Mouse (Mus musculus) urinary bladder, postnatal 25 days (tissue): ENCODE measurements around the gene Tcf21.

Experiments used
- DNase-seq: peaks from one replicate; pipeline ENCODE4 v3.0.0; 2022; ENCODE audit warnings: low spot score

Tcf21 gene

DNA sequence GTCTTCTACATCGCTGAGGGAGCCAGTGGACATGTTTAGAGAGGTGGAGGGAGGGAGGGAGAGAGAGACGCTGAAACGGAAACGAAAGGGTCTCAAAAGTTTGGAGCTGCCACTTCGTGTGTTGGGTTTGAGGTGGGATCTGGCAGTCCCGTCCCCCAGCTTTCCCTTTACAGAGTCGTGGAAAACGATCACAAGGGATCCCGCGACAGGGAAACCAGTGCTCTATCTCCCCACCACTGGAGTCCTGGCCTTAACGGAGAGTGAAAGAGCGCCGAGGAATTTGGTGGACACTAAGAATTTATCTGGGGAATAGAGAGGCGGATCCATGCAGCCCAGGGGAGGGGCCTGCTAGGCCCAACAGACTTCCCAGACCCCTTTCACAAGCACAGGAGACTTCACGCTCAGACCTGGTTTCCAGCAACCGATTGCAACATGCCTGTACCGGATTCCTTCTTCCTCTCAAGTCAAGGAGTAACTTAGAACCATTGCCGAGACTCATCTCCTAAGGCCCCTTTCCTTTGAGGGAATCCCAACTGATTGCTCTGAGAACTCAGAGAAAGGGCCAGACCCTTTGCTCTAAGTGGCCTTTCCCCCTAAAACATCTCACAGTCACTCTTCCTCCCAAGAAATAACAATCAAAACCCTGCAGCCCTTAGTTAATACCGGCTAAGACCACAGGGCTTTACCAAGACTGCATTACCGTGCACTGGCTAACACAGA is at the start of gene Tcf21:
Gene Tcf21 (minus strand): TSS at position 304 of the 720 bp plus-strand sequence.
- peak; percentile 46 for DNase-seq

DNA sequence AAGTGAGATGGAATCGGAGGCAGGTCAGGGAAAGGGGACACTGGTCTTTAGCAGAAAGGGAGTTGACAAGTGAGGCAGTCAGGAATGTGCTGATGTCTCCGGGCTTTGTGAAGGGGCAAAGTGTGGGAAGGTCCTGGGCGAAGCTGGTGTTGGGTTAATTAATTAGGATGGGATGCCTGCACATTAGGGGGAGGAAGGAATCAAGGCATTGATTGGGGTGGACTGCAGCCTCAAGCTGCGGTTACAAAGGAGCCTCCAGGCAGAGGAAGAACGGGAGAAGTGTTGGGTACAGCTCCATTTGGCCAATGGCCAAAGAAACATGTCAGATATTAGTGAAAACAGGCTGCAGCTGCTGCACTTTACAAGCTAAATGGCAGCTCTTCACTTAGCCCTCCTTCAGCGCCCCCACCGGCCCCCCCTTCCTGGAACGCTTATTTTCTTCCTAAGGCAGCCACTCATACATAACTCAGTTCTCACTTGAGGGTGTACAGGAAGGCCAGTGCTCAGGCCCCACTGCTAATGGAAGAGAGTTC is 48.5 kb upstream of the Tcf21 start:
- DNase-seq = no peak

DNA sequence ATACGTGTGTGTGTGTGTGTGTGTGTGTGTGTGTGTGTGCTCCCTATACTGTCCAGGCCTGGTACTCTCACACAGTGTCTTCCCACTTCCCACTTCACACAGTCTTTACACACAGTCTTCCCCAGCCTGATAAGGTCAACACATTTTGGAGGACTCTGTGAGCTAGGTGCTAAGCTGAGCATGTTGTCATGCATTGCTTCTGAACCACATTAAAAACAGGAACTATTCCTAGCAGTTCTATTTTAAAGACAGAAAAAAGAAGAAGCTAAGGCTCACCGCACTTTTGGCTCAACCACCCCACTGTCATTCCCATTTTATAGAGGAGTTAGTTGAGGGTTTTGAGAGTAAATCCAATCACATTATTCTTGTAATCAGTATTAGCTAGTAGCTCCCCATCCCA is 47.2 kb upstream of the Tcf21 start:
- DNase-seq = no peak

DNA sequence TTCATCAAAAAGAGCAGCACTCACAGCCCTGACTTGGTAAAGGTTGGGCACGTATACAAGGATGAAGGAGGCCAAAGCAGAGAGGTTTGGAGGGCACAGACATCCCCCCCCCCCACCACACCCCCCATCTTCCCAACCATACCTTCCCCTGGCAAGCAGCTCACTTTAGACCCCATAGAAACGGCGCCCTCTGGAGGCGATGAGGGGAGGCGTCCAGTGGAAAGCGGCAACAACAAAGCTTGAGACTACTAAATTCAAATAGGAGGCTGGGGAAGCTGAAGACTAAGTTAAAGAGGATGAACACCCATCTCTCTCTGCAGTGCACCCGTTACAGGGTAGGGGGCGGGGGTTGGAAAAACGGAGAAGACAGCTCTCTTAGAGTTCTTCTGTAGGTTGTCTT is 38.1 kb upstream of the Tcf21 start:
- no peak for DNase-seq

DNA sequence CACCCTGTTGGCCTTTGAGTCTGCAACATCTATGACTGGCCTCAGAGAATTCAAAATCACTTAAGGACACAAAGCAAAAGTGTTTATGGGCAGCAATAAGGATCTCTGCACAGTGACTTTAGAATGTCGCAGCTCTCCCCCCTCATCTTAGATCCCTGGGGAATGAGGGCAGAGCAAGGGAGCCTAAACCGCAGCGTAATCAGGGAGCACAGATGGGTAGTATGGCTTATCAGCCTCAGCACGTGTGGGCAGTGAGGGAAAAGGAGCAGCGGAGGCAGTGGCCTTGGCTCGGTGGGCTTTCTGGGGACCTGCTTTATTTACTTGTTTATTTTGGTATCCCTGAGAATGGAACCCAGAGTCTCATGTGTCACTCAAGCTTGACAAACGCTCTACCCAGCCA is 34.4 kb upstream of the Tcf21 start:
- no peak for DNase-seq

DNA sequence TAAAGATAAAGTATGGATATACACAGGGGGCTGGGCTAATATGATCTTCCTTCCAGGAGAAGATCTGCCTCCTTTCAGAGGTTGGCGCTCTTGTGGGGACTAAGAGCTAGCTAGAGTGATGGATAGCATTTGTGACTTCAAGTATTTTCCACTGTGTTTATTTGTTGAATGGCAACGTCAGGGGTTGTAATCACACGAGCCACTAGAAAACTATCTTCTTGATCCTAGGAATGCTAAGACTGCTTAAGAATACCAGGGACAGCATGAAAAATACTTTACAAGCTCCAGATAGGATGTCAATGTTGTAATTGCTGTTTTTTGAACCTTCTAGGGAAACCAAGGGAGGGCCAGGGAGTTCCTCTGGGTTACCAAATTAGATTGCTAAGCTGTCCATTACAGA is 25.4 kb upstream of the Tcf21 start:
- no peak for DNase-seq

DNA sequence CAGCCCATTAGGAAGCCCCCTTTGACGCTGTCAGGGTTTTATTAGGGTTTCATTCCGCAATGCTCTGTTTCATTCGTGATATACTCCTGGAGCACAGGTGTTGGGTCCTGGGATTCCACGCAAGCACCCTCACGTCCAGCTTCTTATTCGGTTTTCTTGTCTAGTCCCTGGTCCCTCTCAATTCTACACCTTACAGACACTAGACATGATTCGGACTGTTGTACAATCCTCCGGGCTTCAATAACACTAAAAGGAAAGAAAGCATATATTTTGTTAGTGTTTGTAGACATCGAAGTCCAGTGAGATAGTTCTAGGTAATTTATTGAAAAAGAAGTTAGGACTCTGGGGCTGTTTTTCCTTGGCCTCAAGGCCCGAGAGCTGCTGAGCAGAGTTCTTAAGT is 24.8 kb upstream of the Tcf21 start:
- DNase-seq = no peak

DNA sequence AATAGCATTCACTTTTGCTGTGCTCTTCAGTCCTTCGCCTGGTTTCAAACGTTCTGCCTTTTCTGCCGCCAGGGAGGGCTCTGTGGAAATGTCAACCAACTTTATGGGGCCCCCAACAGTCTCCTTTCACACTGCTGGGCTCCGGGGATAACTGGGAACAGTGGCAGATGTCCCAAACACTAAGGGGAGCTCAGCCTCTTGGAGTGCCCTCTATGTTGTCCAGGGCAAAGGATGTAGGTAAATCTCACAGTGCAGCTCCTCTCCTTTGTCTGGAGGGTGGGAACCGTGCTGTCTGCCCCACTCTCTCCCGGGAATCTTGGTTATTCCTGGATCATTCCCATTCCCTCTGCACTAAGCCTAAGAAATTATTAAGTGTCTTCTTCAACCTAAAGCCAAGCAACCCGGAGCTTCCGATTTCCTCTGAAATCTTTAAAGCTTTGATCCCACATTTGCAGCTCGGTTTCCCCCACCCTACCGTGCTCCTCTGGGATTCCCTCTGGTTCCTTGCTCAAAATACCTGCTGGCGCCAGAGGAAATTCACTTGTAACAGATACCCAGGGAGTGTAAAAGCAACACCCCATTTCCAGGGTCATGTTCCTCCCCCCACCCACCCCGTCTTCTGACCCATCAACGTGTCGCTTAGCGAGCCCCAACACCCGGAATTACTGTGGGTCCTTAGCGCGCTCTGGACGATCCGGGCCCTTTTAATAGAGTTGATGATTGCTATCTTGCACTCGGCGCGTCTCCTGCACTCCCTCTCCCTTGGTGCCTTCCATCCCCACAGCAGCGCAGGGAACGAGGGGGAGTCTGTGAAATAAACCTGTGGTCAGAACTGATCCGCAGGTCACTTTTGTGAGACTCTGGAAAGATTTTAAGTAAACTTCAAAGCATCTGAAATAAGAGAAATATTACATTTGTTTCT is 23.7 kb upstream of the Tcf21 start:
- no peak for DNase-seq

DNA sequence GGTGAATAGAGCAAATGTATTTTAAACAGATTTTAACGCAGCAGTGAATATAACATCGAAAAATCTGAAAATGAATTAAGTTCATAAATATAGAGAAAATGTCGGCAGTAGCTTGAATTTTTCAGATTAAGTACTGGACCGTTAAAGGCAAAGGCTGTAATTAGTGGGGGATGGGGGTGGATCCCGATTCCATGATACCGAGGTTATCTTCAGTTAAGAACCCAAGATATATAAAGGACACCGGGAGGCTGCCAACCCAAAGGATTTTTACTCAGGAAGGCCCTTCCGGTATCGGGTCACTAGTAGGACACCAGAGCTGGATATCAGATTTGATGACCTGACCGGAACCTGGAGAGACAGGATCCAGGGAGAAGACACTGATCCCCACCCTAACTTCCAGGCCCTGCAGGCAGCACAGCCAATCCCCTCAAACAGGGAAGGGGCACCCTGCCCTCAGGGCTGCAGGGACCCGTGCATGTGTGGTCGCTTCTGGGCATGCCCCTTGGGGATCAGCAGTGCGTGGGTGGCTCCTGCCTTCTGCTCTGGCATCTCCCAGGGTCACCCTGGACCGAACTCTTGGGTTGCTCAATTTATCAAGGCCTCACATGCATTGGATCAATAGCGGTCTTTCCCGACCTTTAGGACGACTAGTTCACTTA is 22.9 kb upstream of the Tcf21 start:
- DNase-seq = no peak

DNA sequence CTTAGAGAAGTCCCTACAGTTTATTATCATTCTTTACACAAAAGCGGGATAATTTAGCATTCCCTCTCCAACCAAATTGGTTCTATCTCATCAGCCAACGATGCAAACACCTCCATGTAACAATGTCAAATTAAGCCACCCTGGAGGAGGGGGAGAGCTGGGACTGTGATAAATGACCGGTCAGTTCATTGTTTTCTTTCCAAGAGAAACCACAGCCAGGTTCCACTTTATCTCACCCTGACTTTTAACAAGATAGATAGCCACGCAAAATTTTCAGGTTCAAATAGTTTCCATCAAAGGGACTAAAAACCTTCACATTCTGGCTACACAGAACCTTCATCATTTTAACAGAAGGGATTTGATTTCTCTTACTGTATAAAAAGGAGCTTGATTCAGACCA is 22.1 kb upstream of the Tcf21 start:
- no peak for DNase-seq

DNA sequence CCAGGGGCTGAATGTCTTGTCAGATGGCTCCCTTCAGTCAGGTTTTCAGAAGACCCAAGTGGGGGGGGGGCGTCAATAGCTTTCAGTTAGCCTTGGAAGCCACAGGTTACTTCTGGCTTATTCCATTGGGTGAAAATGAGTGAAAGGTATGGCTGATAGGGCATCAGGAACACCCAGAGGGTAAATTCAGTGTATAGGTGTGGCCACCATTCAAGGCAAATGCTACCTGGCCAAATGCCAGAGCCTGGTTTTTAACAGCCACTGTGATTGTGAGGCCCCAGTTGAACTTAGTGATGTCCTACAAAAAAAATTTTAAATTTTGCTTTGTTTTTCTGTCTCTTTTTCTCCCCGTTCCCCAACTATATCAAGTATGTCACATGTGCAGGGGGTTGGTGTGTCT is 6.3 kb upstream of the Tcf21 start:
- no peak for DNase-seq

DNA sequence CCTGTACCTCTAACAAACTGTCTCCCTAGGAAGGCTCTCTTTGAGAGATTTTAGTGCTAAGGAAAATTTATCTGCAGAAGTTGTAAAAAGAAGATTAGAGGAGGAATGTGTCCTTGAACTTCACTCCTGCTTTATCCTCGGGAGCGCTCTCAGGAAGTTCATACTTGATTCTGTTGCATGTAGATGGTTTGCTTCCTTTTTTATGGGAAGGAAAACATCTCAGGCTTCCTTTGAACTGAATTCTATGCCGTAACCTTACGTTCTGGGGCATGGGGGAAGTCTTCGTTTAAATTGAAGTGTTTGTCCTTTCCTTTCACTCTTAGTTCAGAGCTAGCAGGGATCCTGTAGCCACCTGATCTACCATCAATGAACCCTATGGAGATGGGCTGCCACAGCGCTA is 2.9 kb upstream of the Tcf21 start:
- DNase-seq = no peak

DNA sequence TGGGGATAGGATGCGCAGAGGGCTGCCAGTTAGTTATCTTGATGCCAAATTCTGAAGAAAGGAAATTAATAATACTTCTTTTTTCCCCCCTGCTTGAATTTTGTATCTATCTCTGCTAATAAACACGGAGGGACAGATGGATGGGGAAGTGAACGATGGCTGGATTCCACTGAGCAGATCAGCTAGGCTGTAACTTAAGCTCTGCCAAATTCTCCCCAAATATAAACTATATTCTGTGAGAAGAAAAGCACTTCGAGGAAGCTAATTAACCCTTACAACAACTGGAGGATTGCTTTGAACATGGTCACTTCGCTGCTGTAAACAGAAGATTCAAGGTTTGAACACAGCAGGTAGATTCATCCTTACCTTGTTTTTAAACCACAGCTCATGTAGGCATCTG is 2.5 kb upstream of the Tcf21 start:
- DNase-seq = no peak

DNA sequence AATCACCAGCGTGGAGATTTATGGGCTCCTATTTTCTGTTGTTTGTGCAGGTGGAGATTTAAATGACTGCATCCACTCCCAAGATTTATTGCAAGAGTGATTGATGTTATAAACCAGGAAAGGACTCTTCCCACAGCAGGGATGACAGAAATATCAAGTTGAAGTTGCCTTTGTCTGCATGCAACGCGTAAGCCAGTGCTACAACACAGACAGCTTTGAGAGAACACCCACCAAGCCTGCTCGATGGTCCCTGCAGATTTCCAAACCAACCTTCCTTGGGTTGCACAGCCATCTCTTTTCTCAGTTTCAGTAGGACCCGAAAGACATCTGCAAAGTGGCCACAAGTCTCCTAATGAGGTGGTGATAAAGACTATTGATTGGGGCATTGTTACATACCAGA is 1.7 kb upstream of the Tcf21 start:
- DNase-seq = no peak

DNA sequence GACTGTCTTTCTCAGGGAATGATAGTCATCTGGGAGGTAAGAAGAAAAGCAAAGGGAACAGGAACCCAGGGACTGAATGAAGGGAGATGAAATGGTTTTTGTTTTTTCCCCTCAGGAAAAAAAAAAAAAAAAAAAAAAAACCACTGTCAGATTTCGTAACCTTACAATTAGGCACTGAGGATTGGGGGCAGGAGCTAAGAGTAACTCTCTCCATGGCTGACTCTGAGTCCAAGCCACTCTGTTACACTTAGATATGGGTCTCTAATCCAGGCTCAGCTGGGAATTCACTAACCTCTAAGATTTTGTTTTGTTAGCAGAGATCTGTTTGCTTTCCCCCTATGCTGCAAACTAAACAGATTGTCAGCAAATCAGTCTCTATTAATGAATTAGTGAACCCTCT is 1.3 kb upstream of the Tcf21 start:
- DNase-seq = no peak

DNA sequence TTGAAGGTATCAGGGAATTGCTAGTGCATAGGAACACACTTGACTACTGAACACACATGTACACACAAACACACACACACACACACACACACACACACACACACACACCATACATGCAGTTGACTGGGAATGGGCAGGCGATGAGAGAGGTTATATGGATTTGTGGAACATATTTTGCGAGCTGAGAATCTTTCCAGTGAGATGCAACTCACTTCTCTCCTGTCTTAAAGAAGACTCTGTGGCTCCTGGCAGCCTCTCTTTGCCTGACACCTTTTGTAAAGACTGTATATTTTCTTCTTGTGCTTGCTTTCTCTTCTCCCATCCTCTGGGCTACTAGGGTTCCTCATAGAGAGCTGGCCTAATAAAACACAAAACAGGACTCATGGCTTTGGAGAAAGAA is 867 bp upstream of the Tcf21 start:
- no peak for DNase-seq

DNA sequence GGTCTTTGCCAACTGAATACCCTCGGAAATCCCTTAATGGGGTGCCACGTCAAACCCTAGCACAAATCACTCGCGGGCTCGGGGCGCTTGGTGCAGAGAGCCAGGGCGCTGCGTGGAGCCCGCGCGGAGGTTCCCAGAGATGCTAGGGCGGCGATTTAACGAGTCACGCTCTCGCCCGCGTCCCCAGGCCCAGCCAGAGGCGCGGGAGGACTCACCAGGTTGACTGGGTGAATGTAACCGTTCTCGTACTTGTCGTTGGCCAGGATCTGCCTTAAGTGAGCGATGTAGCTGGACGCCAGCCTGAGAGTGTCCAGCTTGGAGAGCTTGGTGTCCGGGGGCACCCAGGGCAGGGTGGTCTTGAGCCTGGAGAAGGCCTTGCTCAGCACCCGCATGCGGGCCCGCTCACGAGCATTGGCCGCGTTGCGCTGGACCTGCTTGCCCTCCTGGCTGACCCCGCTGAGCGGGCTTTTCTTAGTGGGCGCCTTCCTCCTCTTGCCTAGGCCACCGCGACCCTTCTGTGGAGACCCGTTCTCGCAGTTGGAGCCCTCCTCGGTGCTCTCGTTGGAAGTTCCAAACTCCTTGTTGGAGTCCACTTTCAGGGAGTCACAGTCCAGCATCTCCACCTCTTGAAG is 619 bp downstream of the Tcf21 start:
- DNase-seq = no peak

DNA sequence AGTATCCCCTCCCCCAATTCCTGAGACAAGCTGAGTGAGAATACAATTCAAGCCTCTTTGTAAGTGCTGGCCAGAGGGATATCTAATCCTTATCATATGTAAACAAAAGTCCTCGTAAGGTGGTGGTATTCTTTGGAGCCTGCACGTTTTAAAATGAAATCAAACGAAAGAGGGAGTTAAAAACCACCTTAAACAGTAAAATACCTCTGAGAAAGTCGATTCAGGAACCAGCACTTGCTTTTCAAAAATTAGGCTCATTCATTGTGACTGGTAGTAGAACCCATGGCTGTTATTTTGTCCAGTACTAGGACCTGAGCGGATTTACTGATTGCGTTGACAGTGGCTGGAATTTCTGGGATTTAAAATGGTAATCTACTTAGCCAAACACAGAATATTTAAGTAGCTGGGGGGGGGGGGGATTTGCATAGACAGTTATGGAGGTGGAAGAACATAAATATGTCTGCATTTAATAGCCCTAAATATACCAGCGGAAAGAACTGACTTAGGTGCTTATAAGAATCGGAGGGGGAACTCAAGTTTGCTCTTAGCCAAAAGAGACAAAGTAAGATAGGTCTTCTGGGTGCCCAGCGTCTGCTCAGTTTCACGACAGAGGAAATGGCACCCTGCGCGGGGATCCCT is 1.3 kb downstream of the Tcf21 start:
- no peak for DNase-seq

DNA sequence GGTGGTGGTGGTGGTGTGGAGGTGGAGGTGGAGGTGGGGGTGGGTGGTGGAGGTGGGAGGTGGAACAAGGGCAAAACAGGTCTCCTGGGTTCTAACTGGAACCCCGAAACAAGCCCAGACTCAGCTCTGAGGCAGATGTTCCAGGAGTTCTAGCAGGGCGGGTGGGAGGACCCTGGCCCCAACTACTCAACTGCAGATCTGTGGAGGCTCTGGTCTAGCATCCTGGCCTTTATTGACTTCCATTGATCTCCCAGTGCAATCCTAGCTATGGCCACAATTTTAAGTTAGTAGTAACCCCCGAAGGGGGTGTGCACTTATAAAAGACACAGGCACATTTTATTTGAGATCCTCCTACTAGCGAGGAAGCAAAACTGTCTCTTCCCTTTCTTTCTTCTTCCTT is 2.0 kb downstream of the Tcf21 start:
- no peak for DNase-seq

DNA sequence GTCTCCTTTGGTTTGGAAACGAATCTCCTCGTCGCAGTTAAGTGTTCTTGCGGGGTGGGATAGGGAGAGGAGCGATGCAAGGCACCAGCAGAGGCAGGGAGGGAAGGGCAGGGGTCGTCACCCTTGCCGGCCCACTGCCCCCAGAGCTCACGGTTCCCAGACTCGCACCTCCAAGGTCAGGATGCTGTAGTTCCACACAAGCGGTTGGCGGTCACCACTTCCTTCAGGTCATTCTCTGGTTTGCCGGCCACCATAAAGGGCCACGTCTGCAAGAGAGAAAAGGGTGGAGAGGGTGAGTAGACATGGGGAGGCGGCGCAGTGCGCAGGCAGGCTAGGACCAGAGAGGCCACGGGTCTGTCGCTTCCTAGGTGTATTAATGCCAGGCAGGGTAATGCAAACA is 2.4 kb downstream of the Tcf21 start:
- DNase-seq = no peak

DNA sequence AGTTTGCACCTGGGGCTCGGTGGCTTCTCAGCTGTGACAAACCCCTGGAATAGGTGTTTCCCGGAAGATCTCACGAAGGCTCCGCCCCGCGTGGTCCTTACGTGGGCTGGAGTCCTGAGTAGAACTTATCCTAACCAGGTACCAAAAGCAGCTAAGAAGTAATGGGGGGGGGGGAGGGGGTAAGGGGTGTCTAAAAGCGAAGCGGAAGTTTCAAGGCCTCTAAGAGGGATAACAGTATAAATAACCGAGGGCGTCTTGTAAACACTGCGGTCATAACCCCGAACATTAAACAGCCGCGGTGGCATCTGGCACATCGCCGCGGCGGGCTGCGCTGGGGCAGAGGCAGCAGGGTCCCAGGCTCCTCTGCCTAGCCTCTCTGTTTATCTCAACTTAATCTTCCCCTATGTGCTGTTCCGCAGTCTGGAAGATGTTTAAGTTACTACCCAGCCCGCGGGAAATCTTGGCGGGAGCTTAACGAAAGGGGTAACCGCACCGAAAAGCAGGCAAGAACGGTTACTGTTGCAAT is 3.7 kb downstream of the Tcf21 start:
- DNase-seq = no peak
